ENCODE assay signal across 18 mouse cellular contexts in the genomic region with DNA sequence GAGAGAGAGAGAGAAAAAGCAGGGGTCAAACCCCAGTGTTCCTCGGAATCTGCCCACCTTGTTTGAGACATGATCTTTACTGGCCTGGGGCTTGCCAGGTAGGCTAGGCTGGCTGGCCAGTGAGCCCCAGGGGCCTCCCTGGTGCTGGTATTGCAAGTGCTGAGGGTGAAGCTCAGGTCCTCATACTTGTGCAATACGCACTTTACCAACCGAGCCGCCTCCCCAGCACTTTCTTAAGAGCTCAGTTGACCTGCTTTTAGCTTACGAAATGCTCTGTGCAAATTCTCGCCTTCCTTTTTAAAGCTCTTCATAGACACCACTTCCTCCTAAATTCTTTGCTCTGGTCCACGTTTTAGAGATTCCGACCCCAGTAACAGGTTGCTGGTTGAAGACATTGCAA. TPM values are rescaled to one million over a fixed set of nuclear protein-coding genes. Genes with fewer than 3 reads are reported as not detected.
DNase-seq lines count a peak whose midpoint lies in the region; ATAC-seq and TF ChIP-seq lines count a peak whose summit lies in the region.
"Had no signal": no experiment of that assay in that cellular context is flagged by ENCODE, and none has a peak within 500 bp of the region (broad histone marks: within the 10 kb centered on the region; RNA-seq: fewer than 3 reads in every experiment).

No protein-coding gene starts in this region.

- intact Hi-C loops in heart, postnatal 25 days (cut with DNase I): no loop called here

- no peak overlapping the region for H3K4me3 ChIP-seq in lung, adult 2 months (replicated peaks; ENCODE audit: extremely low read depth, low read depth, low read length)
- H3K4me3 ChIP-seq in lung, postnatal 0 days (ENCODE audit: low read depth, low read length): no peak overlapping the region
- H3K4me3 ChIP-seq: forebrain, embryonic 12.5 days; heart, embryonic 10.5 days; midbrain, embryonic 15.5 days had no signal

- no peaks in the 10 kb centered on the region for H3K36me3 ChIP-seq in lung, postnatal 0 days (ENCODE audit: insufficient read depth, low read length)
- H3K36me3 ChIP-seq: forebrain, embryonic 12.5 days; midbrain, embryonic 15.5 days had no signal

- WGBS in lung, adult 2 months: 66% methylated on average over 8 of the region's 8 CpGs
- 44% methylated on average over 8 of the region's 8 CpGs for WGBS in lung, postnatal 0 days

- H3K27ac ChIP-seq in lung, postnatal 0 days (ENCODE audit: low read length): no peak overlapping the region
- H3K27ac ChIP-seq: forebrain, embryonic 12.5 days; heart, embryonic 10.5 days; hindbrain, embryonic 14.5 days; macrophage; midbrain, embryonic 15.5 days had no signal

- H3K27me3 ChIP-seq in lung, postnatal 0 days (replicated peaks; ENCODE audit: insufficient read depth, low read length): no peaks in the 10 kb centered on the region
- H3K27me3 ChIP-seq: forebrain, embryonic 12.5 days; midbrain, embryonic 15.5 days had no signal

- no peak overlapping the region for H3K9ac ChIP-seq in lung, postnatal 0 days (replicated peaks; ENCODE audit: low read depth)
- H3K9ac ChIP-seq: forebrain, embryonic 12.5 days; hindbrain, embryonic 14.5 days; midbrain, embryonic 15.5 days had no signal

- H3K4me2 ChIP-seq in lung, postnatal 0 days (replicated peaks; ENCODE audit: low read depth, low read length): no peak overlapping the region
- H3K4me2 ChIP-seq: forebrain, embryonic 12.5 days; hindbrain, embryonic 14.5 days; midbrain, embryonic 15.5 days had no signal

- no peak for TF ChIP-seq POLR2A in lung, adult 2 months (IDR thresholded peaks at IDR 0.05; ENCODE audit: borderline replicate concordance, extremely low read depth, low read depth, low read length)

- 0 out of 2 replicates have a peak, but pooled peaks have one; percentile 19 for TF ChIP-seq EP300 in lung, postnatal 0 days (IDR thresholded peaks at IDR 0.05)

- peak; percentile 65 for DNase-seq in adrenal gland, postnatal 14 days
- DNase-seq in adrenal gland, postnatal 4 days (ENCODE audit: low spot score in 2 of 2): no peak
- DNase-seq in lung, adult 18-20 months: peak; percentile 75 to 83
- no peak for DNase-seq in lung, adult 2 months
- peak; percentile 86 for DNase-seq in lung, postnatal 0 days (ENCODE audit: low spot score)
- no peak for DNase-seq in heart, postnatal 25 days (ENCODE audit: low spot score)
- DNase-seq: cerebellum, adult 9-11 months; gastrocnemius, postnatal 25 days; heart, postnatal 10 days; kidney, postnatal 14 days had no signal

- peaks cover 19% of the 10 kb centered on the region for H3K4me1 ChIP-seq in lung, adult 2 months (ENCODE audit: control insufficient read depth, insufficient read depth, low read length)
- H3K4me1 ChIP-seq in lung, postnatal 0 days (ENCODE audit: insufficient read depth, low read depth, low read length): peaks cover 10% of the 10 kb centered on the region; the same call in 1 of the 2 replicates

- ATAC-seq in lung, postnatal 0 days: peak; percentile 89
- peak; percentile 79 for ATAC-seq in monocyte, adult 5-6 weeks (replicated peaks; ENCODE audit: insufficient number of reproducible peaks, low FRiP score, low TSS enrichment, poor library complexity, severe bottlenecking)
- ATAC-seq in erythroid progenitor cell, adult 5-6 weeks (replicated peaks; ENCODE audit: low FRiP score, poor library complexity, severe bottlenecking): no peak
- ATAC-seq: intestine, postnatal 0 days; midbrain, embryonic 15.5 days had no signal

- no peaks in the 10 kb centered on the region for H3K9me3 ChIP-seq in lung, postnatal 0 days (ENCODE audit: low read length)
- H3K9me3 ChIP-seq: forebrain, embryonic 12.5 days; heart, embryonic 10.5 days; midbrain, embryonic 15.5 days had no signal

- no peak for TF ChIP-seq CTCF in lung, adult 2 months (IDR thresholded peaks at IDR 0.05; ENCODE audit: insufficient read depth, low read length)
- TF ChIP-seq CTCF in lung, postnatal 0 days (IDR thresholded peaks at IDR 0.05): no peak

RNA-seq across cellular contexts. Expression of a gene that starts 9.0 kb away (rescaled TPM):
- total RNA-seq in adrenal gland, postnatal 14 days (2021): 26.2 and 28.0 TPM in 2 replicates
- total RNA-seq in adrenal gland, postnatal 4 days (2021): 10 to 100 TPM; 26.1 to 26.2 TPM
- polyA plus RNA-seq in lung, adult 2 months (2012; rRNA removed): 20.1 and 24.2 TPM in 2 replicates
- polyA plus RNA-seq in lung, postnatal 0 days (2015; fragmentation: Nextera tagmentation; extraction: Ambion mirVana): 4.5 and 4.7 TPM in 2 replicates
- total RNA-seq in monocyte, adult 5-6 weeks (2017): 11.2 to 18.6 TPM (median 12.8 TPM) in 3 replicates
- total RNA-seq in erythroid progenitor cell, adult 5-6 weeks (2015; ENCODE audit: low replicate concordance): 17.3 and 23.9 TPM in 2 replicates
- 23.1 and 25.4 TPM in 2 replicates for total RNA-seq in erythroid progenitor cell, adult 5-6 weeks (2017; ENCODE audit: low replicate concordance)
- total RNA-seq in heart, postnatal 25 days (2021): 10 to 100 TPM; 23.7 to 25.8 TPM

Comparison
In these comparisons a context has a peak if more than half of its experiments do, and no peak if none do; other contexts are left out.
1. DNase-seq: peak in adrenal gland, postnatal 14 days (single experiment), lung, adult 18-20 months (2 of 2) and lung, postnatal 0 days (single experiment); none in adrenal gland, postnatal 4 days (0 of 2), lung, adult 2 months (single experiment) and heart, postnatal 25 days (single experiment).